Mouse (Mus musculus) CH12.LX (cell line): ENCODE data around the gene Eif5. TPM values are rescaled to one million over a fixed set of nuclear protein-coding genes. Genes with fewer than 3 reads are reported as not detected.

Experiments
- DNase-seq: peaks from one replicate; pipeline ENCODE4 v3.0.0-alpha.2; 2013; ENCODE audit errors: extremely low read depth
- H3K27ac ChIP-seq: 2 replicates; pipeline ENCODE4 v1.5.1; 2012; ENCODE audit warnings: low read depth, mild to moderate bottlenecking, control low read depth, moderate library complexity; ENCODE audit not compliant: insufficient read depth
- H3K27me3 ChIP-seq: replicated peaks from 2 replicates; pipeline ENCODE3; 2012; ENCODE audit warnings: inconsistent platforms
- H3K36me3 ChIP-seq, 2 experiments: replicated peaks in 1 of 2; 2 replicates each; pipeline versions ENCODE3 to v1.6.1; 2012; ENCODE audit warnings: inconsistent platforms in 1 of 2, low read length in 1 of 2, mild to moderate bottlenecking in 1 of 2, mixed read lengths in 1 of 2, moderate library complexity in 1 of 2; ENCODE audit not compliant: control insufficient read depth in 1 of 2, insufficient read depth in 1 of 2
- H3K4me1 ChIP-seq, 2 experiments: 2 replicates each; pipeline ENCODE4 v1.6.1; 2012; ENCODE audit warnings: inconsistent platforms in 1 of 2, moderate library complexity in 1 of 2; ENCODE audit not compliant: insufficient read depth in 2 of 2, control insufficient read depth in 1 of 2
- H3K4me2 ChIP-seq: 2 replicates; pipeline ENCODE4 v1.6.1; 2012; ENCODE audit warnings: low read depth, mild to moderate bottlenecking, control low read depth; ENCODE audit not compliant: poor library complexity, insufficient read depth, severe bottlenecking
- H3K4me3 ChIP-seq, 3 experiments: fragments of 150-350 bp in 1 of 3; sonication (generic) in 1 of 3; replicated peaks in 1 of 3; 2 replicates each; pipeline versions ENCODE3 to v1.5.1; 2011 to 2012; ENCODE audit warnings: low read depth in 2 of 3, low read length in 2 of 3, mild to moderate bottlenecking in 2 of 3, moderate library complexity in 2 of 3, control low read depth in 1 of 3, improper control_type of control experiment in 1 of 3, inconsistent platforms in 1 of 3, mixed read lengths in 1 of 3; ENCODE audit not compliant: poor library complexity in 1 of 3
- H3K79me2 ChIP-seq: replicated peaks from 2 replicates; pipeline ENCODE4 v1.6.1; 2012; ENCODE audit warnings: mild to moderate bottlenecking, moderate library complexity; ENCODE audit not compliant: control insufficient read depth, poor library complexity, insufficient read depth, severe bottlenecking; ENCODE audit errors: extremely low read depth
- H3K9ac ChIP-seq: 2 replicates; pipeline ENCODE4 v1.6.1; 2012; ENCODE audit warnings: low read depth, mild to moderate bottlenecking, control low read depth, moderate library complexity; ENCODE audit not compliant: insufficient read depth
- H3K9me3 ChIP-seq: replicated peaks from 2 replicates; pipeline ENCODE3; 2012; ENCODE audit warnings: low read length, inconsistent platforms, mixed read lengths
- BHLHE40 ChIP-seq: IDR thresholded peaks from 2 replicates; pipeline ENCODE4 v1.6.1; 2011; ENCODE audit warnings: mild to moderate bottlenecking, low read depth, low read length, improper control_type of control experiment
- CHD2 ChIP-seq: IDR thresholded peaks from 2 replicates; pipeline ENCODE4 v1.6.1; 2011; ENCODE audit warnings: low read length, improper control_type of control experiment
- HCFC1 ChIP-seq: IDR thresholded peaks from 2 replicates; pipeline ENCODE4 v1.6.1; 2012; ENCODE audit warnings: low read depth, mild to moderate bottlenecking, inconsistent platforms, low read length, improper control_type of control experiment
- JUN ChIP-seq: IDR thresholded peaks from 2 replicates; pipeline ENCODE4 v1.6.1; 2011; ENCODE audit warnings: low read depth, mild to moderate bottlenecking, low read length, improper control_type of control experiment, moderate library complexity; ENCODE audit not compliant: insufficient read depth
- JUND ChIP-seq: conservative IDR thresholded peaks from 2 replicates; pipeline ENCODE4 v1.6.1; 2011; ENCODE audit warnings: low read depth, low read length, improper control_type of control experiment
- KAT2A ChIP-seq: IDR thresholded peaks from 2 replicates; pipeline ENCODE4 v1.6.1; 2012; ENCODE audit warnings: low read length, improper control_type of control experiment, inconsistent platforms; ENCODE audit not compliant: insufficient replicate concordance
- MAX ChIP-seq: IDR thresholded peaks from 2 replicates; pipeline ENCODE4 v1.6.1; 2011; ENCODE audit warnings: low read length, improper control_type of control experiment
- MEF2A ChIP-seq: IDR thresholded peaks from 2 replicates; pipeline ENCODE4 v1.6.1; 2014; ENCODE audit warnings: low read depth, mild to moderate bottlenecking, inconsistent platforms, low read length, improper control_type of control experiment, borderline replicate concordance
- MXI1 ChIP-seq: IDR thresholded peaks from 2 replicates; pipeline ENCODE4 v1.6.1; 2011; ENCODE audit warnings: mild to moderate bottlenecking, low read depth, low read length, improper control_type of control experiment
- MYC ChIP-seq: IDR thresholded peaks from 2 replicates; pipeline ENCODE4 v1.6.1; 2011; ENCODE audit warnings: low read depth, mild to moderate bottlenecking, improper control_type of control experiment, low read length
- NELFE ChIP-seq: IDR thresholded peaks from 2 replicates; pipeline ENCODE4 v1.6.1; 2011; ENCODE audit warnings: low read depth, low read length, improper control_type of control experiment
- PAX5 ChIP-seq: IDR thresholded peaks from 2 replicates; pipeline ENCODE4 v1.6.1; 2012; ENCODE audit warnings: low read length, inconsistent platforms, mixed read lengths
- ZC3H11A ChIP-seq: IDR thresholded peaks from 2 replicates; pipeline ENCODE4 v1.6.1; 2012; ENCODE audit warnings: low read depth, mild to moderate bottlenecking, inconsistent platforms, low read length, improper control_type of control experiment
- ZMIZ1 ChIP-seq: IDR thresholded peaks from 2 replicates; pipeline ENCODE4 v1.6.1; 2012; ENCODE audit warnings: low read depth, mild to moderate bottlenecking, inconsistent platforms, low read length, improper control_type of control experiment
- dilution Hi-C: fragments of 300-500 bp; cut with MboI; formaldehyde crosslinking; loops from 2 replicates; pipeline ENCODE4 v1.14.3; 2020; ENCODE audit warnings: low sequenced_read_pairs; ENCODE audit not compliant: extremely low pct_unique_long_range_greater_than_20kb, extremely low pct_ligation_motif_present
- in situ Hi-C: fragments of 300-500 bp; cut with MboI; formaldehyde crosslinking; loops from 3 replicates; pipeline ENCODE4 v1.14.3; 2019; ENCODE audit warnings: low sequenced_read_pairs, low pct_ligation_motif_present, low pct_unique_long_range_greater_than_20kb, mixed read lengths
- polyA plus RNA-seq: library from polyadenylated mRNA; unstranded; fragments of >175 nt; gene quantifications from 2 replicates; pipeline ENCODE4 v1.2.1, GENCODE M21; 2012; ENCODE audit warnings: low read depth; ENCODE audit not compliant: insufficient read length
- total RNA-seq, 2 experiments: library from RNA; depleted of rRNA; stranded (reverse); fragments of 300-350 nt in 1 of 2; fragments of >200 nt in 1 of 2; gene quantifications; 2 replicates each; pipeline ENCODE4 v1.2.3; 2012 to 2014

The Eif5 gene
- total and polyA plus RNA-seq, 3 experiments: 118 to 284 (median 156) TPM

- TF ChIP-seq JUND (no peak; the same call in 1 of the 2 replicates), HCFC1 (no peak), MAX (no peak), ZC3H11A (no peak), PAX5 (no peak), KAT2A (no peak), MYC (no peak), BHLHE40 (peak; percentile 22; the same call in 1 of the 2 replicates), MXI1 (no peak), NELFE (no peak)
Measured at GRCm38 (mm10) chr12:111584401-111584800, 46.6 kb downstream of the Eif5 start (continued).

DNA sequence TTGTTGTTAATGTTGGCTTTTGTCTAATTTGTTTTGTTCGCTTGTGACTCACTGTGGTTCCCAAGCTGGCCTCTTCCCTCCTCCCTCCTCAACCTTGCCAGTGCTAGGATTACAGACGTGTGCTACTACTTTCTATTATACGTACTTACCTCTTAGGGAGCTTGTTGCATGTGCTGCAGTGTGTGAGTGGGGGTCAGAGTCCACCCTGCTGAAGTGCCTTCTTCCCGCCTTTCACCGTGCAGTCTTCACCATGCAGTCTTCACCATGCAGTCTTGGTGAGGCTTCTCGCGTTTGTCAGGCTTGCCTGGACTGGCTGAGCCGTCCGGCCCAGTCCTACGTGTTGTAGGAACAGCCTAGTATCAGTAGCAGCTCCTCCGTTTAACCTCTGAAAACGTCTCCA, 49.4 kb downstream of the Eif5 start:
- peaks cover 0 to 28% of the 10 kb centered on the region in 2 experiments for H3K36me3 ChIP-seq
- no peaks in the 10 kb centered on the region for H3K9me3 ChIP-seq
- H3K79me2 ChIP-seq: peaks cover 46% of the 10 kb centered on the region
- no peak overlapping the region for H3K4me2 ChIP-seq
- H3K27ac ChIP-seq: no peak overlapping the region
- in situ Hi-C loops: no loop called here
- dilution Hi-C loops: no loop called here
- TF ChIP-seq ZMIZ1: no peak
- TF ChIP-seq MEF2A: no peak
- no peak for TF ChIP-seq CHD2
- no peak for TF ChIP-seq JUN
- no peak for DNase-seq
- peaks cover 4 to 30% of the 10 kb centered on the region in 2 experiments; a peak in 2 of 4 replicates for H3K4me1 ChIP-seq
- no peaks in the 10 kb centered on the region for H3K27me3 ChIP-seq
- H3K9ac ChIP-seq: no peak overlapping the region
- H3K4me3 ChIP-seq: no peak overlapping the region

- dilution Hi-C loops (no loop called here), in situ Hi-C loops (no loop called here)
- Histone ChIP-seq H3K79me2 (peaks cover 16% of the 10 kb centered on the region), H3K9me3 (no peaks in the 10 kb centered on the region), H3K4me3 (no peak overlapping the region), H3K36me3 (peaks cover 13 to 56% of the 10 kb centered on the region in 2 experiments), H3K27ac (no peak overlapping the region), H3K4me1 (peaks cover 0 to 14% of the 10 kb centered on the region in 2 experiments; a peak in 2 of 4 replicates), H3K4me2 (peak overlapping the region; percentile 8; the same call in 1 of the 2 replicates), H3K27me3 (no peaks in the 10 kb centered on the region), H3K9ac (no peak overlapping the region)
- TF ChIP-seq BHLHE40 (0 out of 2 replicates have a peak, but pooled peaks have one; percentile 13), MXI1 (no peak)
- DNase-seq: no peak
Measured at GRCm38 (mm10) chr12:111592407-111593021, 54.7 kb downstream of the Eif5 start.
